Mouse (Mus musculus) retina, postnatal 1 day (tissue): ENCODE measurements around the gene Slit3.

Experiments used
- DNase-seq: peaks from one replicate; pipeline ENCODE4 v3.0.0-alpha.2; 2012

Gene Slit3

DNA sequence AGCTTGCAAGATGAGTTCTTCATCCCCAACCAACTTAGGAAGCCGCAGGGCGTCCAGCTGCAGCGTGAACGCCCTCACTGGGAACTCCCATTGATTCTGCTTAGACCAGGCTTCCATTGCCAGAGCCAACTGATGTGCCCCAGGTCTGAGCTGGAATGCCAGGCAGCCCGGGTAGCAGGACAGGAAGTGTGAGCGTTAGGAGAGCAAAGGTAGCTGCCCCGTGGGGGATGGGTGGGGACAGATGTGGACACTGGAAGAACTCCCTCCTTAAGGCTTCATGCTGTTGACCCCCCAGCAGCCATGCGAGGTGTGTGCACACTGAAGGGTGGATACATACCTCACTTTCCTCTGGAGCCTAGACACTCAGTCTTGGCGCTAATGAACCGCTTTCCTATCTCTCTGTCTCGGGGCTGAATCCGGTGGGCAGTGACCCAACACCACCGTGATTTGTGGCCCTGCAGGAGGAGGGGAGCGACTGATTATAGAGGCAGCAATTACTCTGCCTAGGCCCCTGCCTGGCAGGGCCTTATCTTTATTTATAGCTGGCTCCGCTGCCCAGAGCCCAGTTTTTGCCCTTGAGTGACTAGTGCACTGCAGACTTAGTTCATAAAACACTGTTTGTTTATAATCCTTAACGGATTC is 157.2 kb downstream of the Slit3 start:
- DNase-seq, result no peak

DNA sequence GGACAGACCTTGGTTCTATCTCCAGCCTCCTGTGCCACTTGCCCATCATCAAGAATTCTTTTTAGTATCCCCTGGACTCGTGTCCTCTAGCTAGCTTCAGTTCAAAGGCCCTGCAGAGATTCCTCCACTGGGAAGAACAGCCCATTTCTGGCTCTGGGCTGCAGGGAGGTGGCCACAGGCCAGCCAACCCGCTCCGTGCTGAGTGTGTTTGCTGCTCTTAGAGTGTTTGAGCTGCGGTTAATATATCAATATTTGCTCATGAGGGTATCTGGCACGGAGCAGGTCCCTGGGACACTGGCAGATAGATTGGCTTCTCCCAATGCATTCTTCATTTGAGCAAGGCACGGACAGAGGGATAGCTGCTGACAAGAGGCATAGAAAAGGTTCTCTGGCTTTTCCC is 159.8 kb downstream of the Slit3 start:
- DNase-seq, result no peak

DNA sequence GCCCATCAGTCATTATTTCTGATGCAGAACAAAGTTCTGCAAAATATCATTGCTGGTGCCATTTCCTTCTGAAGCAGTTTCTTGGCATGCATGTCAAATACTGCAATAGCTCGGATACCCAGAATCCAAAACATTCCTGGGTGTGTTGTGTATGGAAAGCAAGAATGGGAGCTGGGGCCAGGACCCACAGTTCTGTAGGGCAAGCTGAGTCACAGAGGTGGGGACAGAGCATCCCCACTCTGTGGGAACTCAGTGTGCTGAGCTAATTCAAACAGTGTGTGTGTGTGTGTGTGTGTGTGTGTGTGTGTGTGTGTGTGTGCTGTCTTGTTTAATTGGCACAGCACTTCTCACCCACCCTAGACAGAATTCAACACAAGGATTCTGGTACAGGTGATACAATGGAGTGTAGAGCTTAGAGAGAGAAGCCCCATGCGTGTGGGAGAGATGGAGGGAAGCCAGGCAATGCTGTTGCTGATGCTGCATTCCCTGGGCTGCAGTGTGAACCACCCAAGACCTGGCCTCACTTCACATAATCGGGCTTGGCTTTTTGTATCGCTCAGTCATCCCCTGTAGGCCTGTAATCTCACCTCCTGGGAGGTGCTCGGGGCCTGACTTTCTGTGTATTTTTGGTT is 161.1 kb downstream of the Slit3 start:
- no peak for DNase-seq

DNA sequence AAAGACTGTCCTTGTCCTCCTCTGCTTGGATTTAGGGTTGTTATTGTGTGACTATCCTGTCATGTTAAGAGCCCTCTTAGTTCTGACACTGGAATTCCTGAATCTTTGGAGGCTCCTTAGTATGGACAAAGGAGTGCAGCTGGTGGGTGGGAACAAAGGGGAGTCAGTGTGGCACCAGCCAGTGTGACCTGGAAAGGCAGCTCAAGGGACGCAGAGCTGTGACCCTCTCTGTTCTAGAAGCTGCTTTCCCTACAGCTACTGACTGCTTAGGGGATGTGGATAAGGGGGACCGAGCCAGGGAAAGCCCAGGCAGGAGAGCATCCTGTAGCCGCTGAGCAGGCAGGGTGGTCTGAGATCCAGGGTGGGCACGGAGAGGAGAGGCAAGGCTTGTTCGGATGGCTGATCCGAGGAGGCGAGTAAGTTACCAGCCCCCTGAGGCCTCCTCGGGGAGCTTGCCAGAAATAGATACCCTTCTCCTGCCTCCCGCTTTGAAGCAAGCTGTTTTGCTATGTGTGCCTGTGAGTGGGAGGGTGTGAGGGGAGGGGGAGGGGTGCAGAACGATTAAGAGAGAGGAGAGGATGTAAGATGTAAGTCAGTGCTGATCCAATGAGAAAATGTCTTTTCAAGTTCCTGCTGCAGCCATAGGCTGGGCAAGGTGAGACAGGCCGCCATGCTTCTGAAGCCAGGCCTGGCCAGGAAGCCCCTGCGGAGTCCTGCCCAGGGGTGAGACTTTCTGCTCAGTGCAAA is 162.0 kb downstream of the Slit3 start:
- peak; percentile 68 for DNase-seq

DNA sequence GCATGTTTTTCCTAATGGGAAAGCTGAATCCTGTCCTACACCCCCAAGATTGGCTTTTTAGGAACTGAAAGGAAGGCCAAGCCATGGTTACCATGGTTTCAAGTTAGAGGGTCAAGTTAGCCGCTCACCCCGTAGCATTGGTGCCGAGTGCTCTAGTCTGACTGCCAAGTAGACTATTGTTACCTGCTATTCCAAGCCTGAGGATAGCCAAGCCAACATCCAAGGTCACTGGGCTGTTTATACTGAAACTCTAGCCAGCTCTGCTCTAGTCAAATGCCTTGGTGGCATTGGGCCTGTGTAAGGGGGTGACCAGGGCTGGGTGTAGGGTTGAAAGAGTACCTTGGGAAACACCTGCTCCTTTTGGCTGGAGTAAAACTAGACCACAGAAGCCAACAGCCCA is 162.7 kb downstream of the Slit3 start:
- no peak for DNase-seq

DNA sequence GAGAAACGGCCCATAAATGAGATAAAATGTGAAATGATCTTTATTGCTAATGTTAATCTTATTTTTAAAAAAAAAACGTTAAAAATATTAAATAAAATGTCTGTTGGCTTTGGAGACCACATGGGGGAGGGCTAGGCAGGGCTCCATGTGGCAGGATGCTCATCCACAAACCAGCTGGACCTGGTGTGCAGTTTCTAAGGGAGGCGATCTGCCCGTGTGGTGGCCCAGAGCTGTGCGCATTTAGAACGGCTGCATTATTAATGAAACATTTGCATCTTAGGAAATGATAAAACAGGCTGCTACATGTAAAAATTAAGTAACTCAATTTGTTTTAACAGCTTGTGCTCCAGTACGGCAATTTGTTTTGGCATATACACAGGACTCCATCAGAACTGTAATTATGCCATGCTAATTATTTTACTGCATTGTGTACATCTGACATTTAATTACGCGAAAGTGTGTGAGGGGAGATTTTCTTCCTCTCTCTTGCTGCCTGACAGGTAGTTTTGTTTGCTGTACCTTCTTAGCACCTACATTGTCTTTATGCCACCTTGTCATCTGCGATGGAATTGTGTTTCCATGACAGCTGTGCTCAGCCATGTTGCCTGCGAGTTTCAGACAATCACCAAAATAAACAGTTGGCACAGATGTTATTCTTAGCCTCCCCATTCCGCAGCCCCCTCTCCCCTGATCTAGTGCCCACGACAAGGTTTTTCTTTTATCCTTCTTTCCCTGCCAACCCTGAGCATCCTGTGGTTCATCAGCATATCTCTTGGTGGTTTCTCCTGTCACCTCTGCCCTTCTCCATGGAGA is 165.8 kb downstream of the Slit3 start:
- DNase-seq, result no peak

DNA sequence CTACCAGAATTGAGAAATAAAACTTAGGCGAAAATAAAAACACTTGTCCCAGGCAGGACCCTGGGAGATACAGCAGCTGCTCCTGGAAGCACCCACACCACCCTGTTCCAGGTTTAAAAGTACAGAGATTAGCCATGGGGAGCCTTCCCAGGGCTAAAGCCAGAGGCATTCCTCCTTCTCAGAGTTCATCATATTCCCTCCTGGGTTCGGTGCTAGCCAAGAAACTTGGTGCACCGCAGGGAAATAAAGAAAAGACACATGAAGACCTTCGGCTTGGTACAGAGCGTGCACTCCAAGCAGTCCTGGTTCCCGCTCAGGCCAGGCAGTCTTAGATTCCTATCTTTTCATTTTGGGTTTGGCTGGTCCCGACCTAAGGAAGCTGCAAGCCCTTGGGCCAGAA is 167.0 kb downstream of the Slit3 start:
- no peak for DNase-seq

DNA sequence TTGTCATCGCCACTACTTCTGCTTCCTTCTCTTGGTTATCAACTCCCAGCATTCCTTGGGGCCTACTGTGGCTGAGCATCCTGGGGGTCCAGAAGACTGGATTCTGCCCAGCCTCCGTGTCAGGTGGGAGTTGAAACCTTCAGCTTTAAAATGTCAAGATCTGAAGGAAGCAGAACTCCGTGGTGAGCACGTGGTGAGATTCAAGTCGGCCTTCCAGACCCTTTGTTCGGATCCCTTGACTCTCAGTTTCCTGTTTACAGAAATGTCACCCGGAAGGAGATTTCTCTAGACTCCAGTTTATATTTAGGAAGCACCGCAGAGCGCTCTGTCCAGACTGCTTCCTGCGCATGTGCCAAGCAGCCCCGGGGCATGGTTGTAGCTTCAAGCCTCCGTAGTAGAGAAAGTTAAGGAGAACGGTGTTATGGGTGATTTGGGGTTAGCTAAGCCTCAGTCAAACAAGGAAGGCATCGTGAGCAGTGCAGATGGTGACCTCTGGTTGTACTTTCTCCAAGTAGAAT is 167.8 kb downstream of the Slit3 start:
- DNase-seq, result no peak

DNA sequence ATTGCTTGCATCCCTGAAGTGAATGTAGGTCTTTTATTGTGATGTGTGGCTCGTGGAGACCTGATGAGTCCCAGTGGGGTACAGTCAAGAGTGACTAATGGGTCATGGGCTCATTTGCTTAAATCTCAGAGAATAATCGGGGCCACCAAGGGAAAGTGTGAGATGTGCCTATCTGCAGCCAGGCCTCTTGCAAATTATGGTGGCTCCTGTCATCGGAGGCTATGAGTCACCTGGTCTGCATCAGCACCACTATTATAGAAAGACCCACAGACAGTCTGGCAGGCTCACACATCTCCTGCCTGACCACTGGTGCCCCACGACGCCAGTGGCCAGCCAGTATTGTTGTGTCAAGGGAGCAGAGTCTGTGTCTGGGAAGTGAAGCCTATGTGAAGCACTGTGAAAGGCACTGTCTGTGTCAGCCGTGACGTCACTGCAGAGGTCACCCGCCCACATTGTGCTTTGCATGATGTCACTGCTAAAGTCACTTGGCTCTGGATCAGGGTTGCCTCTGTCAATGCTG is 171.3 kb downstream of the Slit3 start:
- DNase-seq, result no peak

DNA sequence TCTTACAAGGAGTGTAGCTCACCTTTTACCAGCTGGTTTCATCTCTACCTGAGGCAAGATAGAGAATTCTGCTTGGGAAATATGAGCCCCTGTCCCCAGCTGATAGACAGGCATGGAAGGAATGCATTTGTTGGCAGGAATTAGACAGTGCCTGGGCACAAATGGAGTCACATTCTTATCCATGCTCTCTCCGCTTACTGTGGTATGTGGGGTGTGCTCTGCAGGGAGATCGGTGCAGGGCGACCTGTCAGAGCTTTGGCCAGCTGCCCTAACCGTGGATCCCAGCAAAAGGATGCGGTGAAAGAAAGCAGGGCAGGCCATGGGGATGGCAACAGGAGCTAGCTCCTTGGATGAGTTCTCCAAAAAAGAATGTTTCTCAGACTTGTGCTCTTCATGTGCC is 172.2 kb downstream of the Slit3 start:
- DNase-seq, result no peak

DNA sequence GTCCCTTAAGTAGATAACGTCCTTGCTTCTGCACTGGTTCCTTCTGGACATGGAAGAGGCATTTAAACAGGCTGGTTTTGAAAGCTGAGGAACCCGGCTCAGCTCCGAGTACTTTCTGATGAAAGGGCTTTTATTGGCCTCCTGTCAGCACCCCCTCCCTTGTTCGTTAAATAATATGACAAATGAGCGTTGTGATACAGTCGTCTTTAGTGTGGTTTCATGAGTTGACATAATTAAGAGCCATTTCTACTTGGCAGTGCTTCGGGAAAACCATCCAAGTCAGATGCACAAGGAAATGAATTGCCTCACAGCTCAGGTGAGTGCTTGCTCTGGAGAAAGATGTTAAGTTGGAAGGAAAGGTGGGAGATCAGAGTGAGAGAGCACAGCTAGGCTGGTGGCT is 173.6 kb downstream of the Slit3 start:
- no peak for DNase-seq

DNA sequence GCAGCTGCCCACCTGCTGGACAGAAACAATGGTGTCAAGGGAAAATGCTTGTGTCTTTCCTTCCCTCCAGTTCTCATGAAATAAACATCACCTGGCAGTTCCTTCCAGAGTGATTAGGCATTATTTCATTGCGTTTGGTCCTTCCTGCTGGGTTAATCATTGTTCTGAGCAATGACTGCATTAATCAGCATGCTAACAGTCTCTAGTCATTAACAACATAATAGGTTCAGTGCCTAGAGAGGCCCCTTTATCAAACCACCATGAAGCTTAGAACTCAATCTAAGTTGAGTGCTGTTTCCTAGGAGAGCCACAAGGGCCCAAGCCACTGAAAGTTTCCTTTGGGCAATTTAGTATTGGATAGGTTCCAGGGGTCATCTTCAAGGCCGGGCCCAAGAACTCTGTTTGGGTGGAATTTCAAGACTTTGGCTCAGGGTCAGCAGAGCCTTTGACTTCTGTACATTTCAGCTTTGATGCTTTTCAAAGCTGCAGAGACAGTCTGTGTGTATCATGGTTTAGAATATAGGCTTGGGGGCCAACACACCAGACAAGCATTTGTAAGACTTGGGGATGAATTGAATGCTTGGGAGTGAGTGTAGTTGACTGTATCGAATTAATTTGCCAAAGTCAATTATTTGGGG is 174.3 kb downstream of the Slit3 start:
- DNase-seq, result peak; percentile 43

DNA sequence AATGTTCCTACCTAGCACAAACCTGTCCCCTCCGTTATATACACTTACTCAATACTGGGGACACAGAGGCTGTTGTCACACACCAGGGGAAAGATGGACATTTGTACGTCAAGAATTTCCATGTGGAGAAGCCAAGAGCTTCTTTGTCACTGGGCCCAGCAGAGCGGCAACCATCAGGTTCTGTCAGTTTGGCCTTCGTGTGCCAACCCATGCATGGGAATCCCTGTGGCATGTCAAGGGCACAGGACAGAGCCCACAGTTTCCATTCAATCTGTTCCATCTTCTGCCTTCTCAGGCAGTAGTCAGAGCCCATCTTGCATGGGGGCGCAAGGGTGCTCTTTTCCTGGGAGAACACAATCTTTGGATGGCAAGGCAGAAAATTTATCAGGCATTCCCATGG is 175.8 kb downstream of the Slit3 start:
- no peak for DNase-seq

DNA sequence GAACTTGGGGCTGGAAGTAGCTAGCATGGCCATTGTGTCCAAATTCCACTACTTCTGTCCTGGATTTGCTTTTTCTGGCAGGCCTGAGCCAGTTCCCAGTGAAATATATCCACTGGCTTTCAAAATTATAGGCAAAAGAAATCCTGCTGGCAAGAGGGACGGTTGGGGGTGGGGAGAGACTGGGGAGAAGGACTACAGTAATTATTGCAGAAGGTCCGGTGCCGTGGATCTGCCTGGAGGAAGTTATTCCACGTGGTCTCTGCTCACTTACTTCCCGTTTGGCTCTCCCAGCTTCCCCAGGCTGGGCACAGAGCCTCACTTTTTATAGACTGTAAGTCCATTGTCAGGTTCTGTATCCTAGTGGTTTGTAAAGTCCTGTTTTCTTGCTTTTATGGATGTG is 176.3 kb downstream of the Slit3 start:
- DNase-seq, result no peak

DNA sequence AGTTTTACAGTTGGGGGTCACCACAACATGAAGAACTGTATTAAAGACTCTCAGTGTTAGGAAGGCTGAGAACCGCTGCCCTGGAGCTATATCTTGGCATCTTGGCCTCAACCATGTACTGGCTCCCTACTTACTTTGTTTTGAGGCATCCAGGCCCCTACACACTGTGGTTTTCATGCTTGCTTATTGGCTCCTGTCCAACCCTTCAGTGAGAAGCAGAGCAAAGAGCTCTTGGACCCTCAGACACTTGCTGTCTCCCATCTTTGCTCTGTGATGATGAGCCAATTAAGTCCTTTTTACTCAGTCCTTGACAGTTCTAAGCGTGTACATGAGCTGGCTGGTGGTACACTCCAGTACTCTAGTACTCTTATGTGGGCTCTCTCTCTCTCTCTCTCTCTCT is 177.5 kb downstream of the Slit3 start:
- no peak for DNase-seq

DNA sequence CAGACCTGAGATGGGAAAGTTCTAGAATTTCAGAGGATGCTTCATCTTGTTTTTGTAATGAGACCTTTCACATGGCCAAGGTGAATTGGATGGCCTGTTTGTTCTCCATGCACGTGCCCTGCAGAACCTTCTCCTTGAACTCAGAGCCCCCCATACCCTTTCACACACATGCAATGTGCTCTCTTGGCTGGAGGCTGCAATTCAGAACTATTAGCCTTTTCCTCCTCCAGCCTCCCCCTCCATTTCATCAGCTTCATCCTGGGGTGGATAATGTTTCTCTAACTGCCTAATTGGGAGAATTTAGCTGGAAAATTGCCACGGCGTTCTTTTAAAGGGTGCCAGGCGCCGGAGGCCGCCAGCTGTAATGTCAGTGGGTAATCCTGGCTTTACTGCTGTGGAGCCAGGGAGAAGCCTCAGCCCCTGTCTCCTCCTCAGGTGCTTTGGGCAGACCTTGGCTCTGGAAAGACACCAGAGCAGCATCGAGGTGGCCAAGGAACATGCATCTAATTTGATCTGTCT is 178.9 kb downstream of the Slit3 start:
- DNase-seq, result no peak

DNA sequence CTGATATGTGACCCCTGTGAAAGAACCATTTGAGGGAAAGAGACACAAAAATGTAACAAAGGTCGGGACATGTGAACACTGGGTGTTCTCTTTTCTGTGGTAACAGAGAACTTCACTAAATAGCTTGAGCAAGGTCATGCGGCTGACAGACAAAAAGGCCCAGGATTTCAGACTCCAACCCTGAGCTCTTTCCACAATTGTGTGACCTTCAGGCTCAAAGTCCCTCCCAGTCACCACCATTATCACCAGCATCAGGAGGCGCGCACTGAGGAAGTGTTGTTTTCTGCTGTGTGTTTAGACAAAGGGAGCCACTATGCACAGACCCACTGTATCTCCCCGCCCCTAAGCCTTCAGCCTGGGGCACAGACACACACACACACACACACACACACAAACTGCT is 181.2 kb downstream of the Slit3 start:
- no peak for DNase-seq

DNA sequence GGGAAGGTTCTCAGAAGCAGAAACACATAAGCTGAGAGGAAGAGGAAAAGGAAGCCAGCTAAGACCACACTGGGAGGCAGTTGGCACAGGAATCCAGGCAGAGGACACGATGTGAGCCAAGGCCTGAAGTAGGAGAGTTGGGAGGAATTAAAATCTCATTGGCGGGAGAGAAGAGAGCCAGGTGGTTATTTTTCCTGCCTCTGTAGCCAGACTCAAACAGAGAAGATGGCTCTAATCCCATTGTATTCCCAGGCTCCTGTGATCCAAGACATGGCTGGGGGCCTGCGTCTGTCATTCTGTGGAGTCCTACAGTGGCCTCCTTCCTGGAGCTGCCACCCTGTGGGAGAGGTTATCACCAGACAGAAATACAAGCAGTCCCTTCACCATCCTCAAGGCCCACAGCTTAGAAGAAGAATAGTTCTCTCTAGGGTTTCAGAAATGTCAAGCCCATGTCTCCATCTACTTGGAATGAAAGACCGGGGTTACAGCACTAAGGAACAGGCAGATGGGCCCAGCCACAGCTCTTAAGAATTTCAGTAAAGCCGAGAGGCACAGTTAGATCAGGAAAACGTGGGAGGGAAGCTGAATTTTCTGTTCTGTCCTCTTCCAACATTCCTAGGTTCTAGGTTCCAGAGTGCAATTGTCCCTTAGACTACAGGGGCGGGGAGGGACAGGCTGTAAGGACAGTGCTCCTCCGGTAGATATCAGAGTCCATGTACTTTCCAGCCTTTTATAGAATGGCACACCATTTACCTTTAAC is 183.4 kb downstream of the Slit3 start:
- no peak for DNase-seq

DNA sequence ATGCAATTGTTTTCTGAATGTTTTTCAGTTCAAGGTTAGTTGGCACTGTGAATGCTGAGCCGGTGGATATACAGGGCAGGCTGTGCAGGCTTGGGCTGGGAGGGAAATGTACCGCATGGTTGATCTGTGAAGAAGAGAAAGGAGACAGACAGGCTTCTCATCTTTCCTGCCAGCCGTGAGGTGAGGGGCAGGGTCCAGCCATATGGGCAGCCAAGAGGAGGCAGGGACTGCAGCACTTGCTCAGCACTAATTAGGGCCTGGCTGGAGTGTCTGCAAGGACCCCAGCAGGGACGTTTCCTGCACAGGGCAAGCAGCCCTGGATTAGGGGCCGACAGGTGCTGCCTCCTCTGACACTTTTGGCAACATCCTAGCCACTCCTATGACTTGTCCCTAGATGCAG is 184.1 kb downstream of the Slit3 start:
- DNase-seq, result no peak

DNA sequence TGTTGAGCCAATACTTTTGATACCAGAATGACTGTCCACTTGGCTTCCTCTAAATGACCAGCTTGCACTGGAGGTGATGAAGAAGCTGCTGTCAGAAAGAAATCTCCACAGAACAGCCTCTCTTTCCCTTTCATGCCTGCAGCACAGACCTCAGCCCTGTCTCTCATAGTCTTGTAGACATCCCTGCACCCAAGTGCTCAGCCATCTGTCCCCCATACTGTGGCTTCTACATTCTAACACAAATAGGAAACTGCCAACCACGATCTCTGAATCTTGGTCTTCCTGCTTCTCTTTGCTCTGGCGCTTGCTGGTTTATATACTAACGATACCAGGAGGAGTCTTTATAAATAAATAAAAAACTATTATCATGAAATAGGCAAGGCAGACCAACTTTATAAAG is 184.9 kb downstream of the Slit3 start:
- no peak for DNase-seq

DNA sequence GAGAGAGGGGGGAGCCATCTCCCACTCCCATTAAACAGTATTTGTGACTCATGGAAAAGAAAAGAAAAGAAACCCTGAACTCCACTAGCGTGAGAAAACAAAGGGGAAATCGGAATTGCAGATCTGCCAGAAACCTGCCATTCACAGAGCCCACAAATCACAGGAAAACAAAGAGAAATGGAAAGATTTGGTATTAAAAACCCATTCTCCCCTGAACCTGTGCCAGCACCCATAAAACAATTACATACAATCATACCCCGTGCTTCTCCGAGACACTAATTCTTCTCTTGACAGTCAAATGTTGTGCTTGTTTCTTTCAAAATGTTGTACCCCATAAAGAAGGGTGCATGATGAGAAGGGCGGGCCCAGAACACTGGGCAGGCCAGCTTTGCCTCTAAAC is 185.9 kb downstream of the Slit3 start:
- DNase-seq, result no peak

DNA sequence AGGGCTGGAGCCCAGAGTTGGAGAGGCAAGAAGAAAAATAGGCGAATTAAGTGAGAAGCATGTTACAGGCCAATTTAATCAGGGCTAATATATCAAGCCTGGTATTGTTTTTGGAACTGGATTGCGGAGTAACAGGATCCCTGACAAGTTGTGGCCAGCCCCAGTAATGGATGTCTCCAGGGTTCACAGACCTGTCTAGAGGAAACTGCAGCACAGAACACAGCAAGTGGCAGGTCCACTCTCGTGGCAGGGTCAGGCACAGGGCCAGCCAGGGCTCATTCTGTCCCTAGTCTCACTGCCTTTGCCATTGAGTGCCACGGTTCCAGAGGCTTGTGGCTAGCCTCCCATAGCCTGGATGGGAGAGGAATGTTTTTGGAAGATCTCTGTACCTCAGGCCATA is 187.0 kb downstream of the Slit3 start:
- DNase-seq, result no peak
